Mouse (Mus musculus) hindbrain, embryonic 11.5 days (tissue): ENCODE results near the gene Prmt9. TPM values are rescaled to one million over a fixed set of nuclear protein-coding genes. Genes with fewer than 3 reads are reported as not detected.
A peak's percentile ranks its signal among the peaks of the same experiment; 100 is the strongest.

Experiments
- ATAC-seq: fragments of 200-750 bp; cut with Nextera tagmentation; 2 replicates; pipeline ENCODE4 v1.8.0; 2017; ENCODE audit warnings: mild to moderate bottlenecking, moderate TSS enrichment, moderate library complexity; ENCODE audit not compliant: low FRiP score
- DNase-seq: peaks from one replicate; pipeline ENCODE4 v3.0.0-alpha.2; 2015; ENCODE audit warnings: low spot score
- H3K27ac ChIP-seq: fragments of 300-500 bp; sonication (generic); 2 replicates; pipeline ENCODE4 v1.5.1; 2014; ENCODE audit warnings: mild to moderate bottlenecking, low read depth, low read length
- H3K27me3 ChIP-seq: fragments of 300-500 bp; sonication (generic); 2 replicates; pipeline ENCODE4 v1.6.1; 2014; ENCODE audit warnings: mild to moderate bottlenecking, low read length, moderate library complexity, mixed read lengths; ENCODE audit not compliant: control insufficient read depth, insufficient read depth
- H3K36me3 ChIP-seq: fragments of 300-500 bp; sonication (generic); 2 replicates; pipeline ENCODE4 v1.6.1; 2014; ENCODE audit warnings: mild to moderate bottlenecking, low read length, moderate library complexity, mixed read lengths; ENCODE audit not compliant: control insufficient read depth, insufficient read depth
- H3K4me1 ChIP-seq: fragments of 300-500 bp; sonication (generic); replicated peaks from 2 replicates; pipeline ENCODE4 v1.6.1; 2014; ENCODE audit warnings: low read length, mixed read lengths; ENCODE audit not compliant: control insufficient read depth, insufficient read depth
- H3K4me2 ChIP-seq: fragments of 300-500 bp; sonication (generic); replicated peaks from 2 replicates; pipeline ENCODE4 v1.6.1; 2014; ENCODE audit warnings: mild to moderate bottlenecking, low read depth, low read length
- H3K4me3 ChIP-seq: fragments of 300-500 bp; sonication (generic); 2 replicates; pipeline ENCODE4 v1.5.1; 2014; ENCODE audit warnings: low read depth, low read length
- H3K9ac ChIP-seq: fragments of 300-500 bp; sonication (generic); 2 replicates; pipeline ENCODE4 v1.6.1; 2014; ENCODE audit warnings: low read depth, low read length
- H3K9me3 ChIP-seq: fragments of 300-500 bp; sonication (generic); 2 replicates; pipeline ENCODE4 v1.6.1; 2016; ENCODE audit warnings: low read length; ENCODE audit not compliant: control insufficient read depth
- WGBS: fragments of 180-500 bp; shearing (Covaris S2); extraction: QIAGEN DNeasy Blood & Tissue Kit; methylation state at CpG from one replicate; pipeline ENCODE4 v1.1.7; 2014; 5-methylcytosine and 5-hydroxymethylcytosine counted together
- polyA plus RNA-seq: library from polyadenylated mRNA; unstranded; fragments of >200 nt; fragmentation: Nextera tagmentation; extraction: Ambion mirVana; gene quantifications from 2 replicates; pipeline ENCODE4 v1.2.1, GENCODE M21; 2014

Prmt9 gene
- 22.7 and 24.3 TPM in 2 replicates for polyA plus RNA-seq

GRCm38 (mm10) chr8:77549121-77549706 lies at the start of gene Prmt9:
TSS of gene Prmt9 (plus strand) at chr8:77549397.
- Histone ChIP-seq H3K27ac (peak within 1 kb of the TSS; percentile 72), H3K4me1 (no peaks in the 10 kb centered on the region), H3K27me3 (no peaks in the 10 kb centered on the region), H3K9ac (peak within 1 kb of the TSS; percentile 88), H3K4me3 (peak within 1 kb of the TSS; percentile 83), H3K4me2 (peak within 1 kb of the TSS; percentile 59), H3K36me3 (no peaks in the 10 kb centered on the region), H3K9me3 (no peaks in the 10 kb centered on the region)
- WGBS = 4% methylated on average over 41 of the region's 42 CpGs
- DNase-seq (peak; percentile 96), ATAC-seq (peak; percentile 97)

DNA sequence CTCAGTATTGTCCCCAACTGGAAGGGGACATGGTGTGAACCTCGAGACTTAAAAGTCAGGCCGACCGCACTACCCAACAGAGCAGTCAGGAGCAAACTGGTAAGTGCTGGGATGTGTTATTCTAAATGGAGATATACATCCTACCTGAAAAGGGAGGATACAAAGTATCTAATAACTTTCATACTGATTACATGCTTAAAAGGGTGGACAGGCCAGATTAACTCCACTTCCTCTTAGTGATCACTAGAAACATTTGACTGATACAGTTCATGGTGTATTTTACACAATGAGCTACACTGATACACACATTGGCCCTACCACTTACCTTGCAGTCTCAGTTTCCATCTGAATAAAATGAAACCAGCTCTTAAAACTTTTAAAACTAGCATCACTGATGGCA lies 48.9 kb upstream of the Prmt9 start:
- H3K4me2 ChIP-seq = no peak overlapping the region
- H3K4me1 ChIP-seq = no peaks in the 10 kb centered on the region
- H3K4me3 ChIP-seq = no peak overlapping the region
- H3K36me3 ChIP-seq = no peaks in the 10 kb centered on the region
- ATAC-seq (no peak), DNase-seq (no peak)
- no peak overlapping the region for H3K9ac ChIP-seq
- H3K27me3 ChIP-seq = no peaks in the 10 kb centered on the region
- 94% methylated on average over 3 of the region's 3 CpGs for WGBS
- no peak overlapping the region for H3K27ac ChIP-seq
- no peaks in the 10 kb centered on the region for H3K9me3 ChIP-seq

DNA sequence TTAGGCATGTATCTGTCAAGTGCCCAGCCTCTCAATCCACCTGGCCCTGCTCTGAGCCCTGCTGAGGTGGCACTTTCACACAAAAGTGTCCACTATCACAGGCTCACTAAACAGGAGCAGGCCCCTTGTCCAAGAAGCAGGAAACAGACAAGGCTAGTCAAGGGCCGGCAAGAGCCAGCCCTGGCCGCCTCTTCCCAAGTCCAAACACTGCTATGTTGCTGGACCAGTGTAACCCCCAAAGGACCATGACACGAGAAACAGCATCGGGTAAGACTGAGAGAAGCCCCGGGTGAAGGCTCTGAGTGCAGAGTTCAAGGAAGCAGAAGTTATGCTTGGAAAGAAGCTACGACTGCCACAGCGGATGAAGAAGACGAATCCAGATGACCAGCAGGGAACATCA lies 48.1 kb upstream of the Prmt9 start:
- Histone ChIP-seq H3K4me1 (no peaks in the 10 kb centered on the region), H3K4me3 (no peak overlapping the region), H3K4me2 (no peak overlapping the region), H3K27ac (no peak overlapping the region), H3K27me3 (no peaks in the 10 kb centered on the region), H3K9ac (no peak overlapping the region), H3K9me3 (no peaks in the 10 kb centered on the region), H3K36me3 (no peaks in the 10 kb centered on the region)
- WGBS = 84% methylated on average over 8 of the region's 8 CpGs
- no peak for ATAC-seq
- DNase-seq = no peak

DNA sequence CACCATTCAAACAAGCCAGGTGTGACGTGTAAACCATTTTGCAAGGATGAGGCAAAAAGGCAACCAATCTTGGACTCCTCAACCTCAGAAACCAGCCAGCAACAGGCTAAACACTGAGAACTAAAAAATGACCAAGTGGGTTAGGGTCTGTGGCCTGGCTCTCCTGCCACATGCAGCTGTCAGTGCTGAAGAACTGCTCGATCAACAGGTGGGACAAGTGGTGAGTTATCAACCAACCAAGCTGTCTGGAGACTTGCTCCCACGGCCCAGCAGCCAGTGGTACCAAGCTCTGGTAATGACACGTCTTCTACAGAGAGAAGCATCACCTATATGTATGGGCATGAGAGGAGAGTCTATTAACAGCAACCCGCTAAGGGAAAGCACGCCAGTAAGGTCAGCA lies 46.6 kb upstream of the Prmt9 start:
- no peak overlapping the region for H3K9ac ChIP-seq
- no peaks in the 10 kb centered on the region for H3K4me1 ChIP-seq
- H3K4me3 ChIP-seq = no peak overlapping the region
- no peaks in the 10 kb centered on the region for H3K27me3 ChIP-seq
- no peak overlapping the region for H3K4me2 ChIP-seq
- H3K9me3 ChIP-seq = no peaks in the 10 kb centered on the region
- no peaks in the 10 kb centered on the region for H3K36me3 ChIP-seq
- DNase-seq (no peak), ATAC-seq (no peak)
- 93% methylated on average over 6 of the region's 6 CpGs for WGBS
- no peak overlapping the region for H3K27ac ChIP-seq

- no peaks in the 10 kb centered on the region for H3K9me3 ChIP-seq
- H3K27me3 ChIP-seq = no peaks in the 10 kb centered on the region; the same call in 1 of the 2 replicates
- no peak overlapping the region for H3K9ac ChIP-seq
- H3K4me2 ChIP-seq = no peak overlapping the region
- H3K27ac ChIP-seq = no peak overlapping the region
- H3K4me1 ChIP-seq = no peaks in the 10 kb centered on the region
- no peak for DNase-seq
- no peaks in the 10 kb centered on the region for H3K36me3 ChIP-seq
- 90% methylated on average over 7 of the region's 7 CpGs for WGBS
- no peak for ATAC-seq
- no peak overlapping the region for H3K4me3 ChIP-seq
These were observed 42.7 kb upstream of the Prmt9 start for GRCm38 (mm10) chr8:77506539-77506938.

DNA sequence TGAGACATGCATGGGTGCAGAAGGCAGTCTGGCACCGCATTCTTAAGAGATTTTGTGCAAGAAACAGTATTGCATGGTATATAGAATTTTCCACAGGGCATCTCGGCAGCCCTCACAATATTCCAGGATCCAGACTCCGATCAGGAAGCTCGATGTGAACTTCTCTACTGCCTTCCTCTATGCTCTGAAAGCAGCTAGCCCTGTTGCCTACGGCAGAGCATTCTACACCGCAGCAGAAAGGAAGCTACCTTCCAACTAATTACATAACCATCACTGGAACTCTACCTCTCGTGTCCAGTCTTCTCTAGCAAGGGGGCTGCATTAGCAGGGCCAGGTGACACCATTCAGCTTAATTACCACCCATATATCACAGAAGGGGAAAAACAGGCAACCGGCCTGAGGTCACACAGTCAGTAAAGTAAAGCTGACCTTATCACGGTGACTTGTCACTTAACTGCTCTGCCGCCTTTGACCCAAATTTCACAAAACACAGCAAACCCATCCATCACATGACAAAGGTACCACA lies 41.6 kb upstream of the Prmt9 start:
- Histone ChIP-seq H3K4me1 (no peaks in the 10 kb centered on the region), H3K9ac (no peak overlapping the region), H3K9me3 (no peaks in the 10 kb centered on the region), H3K36me3 (no peaks in the 10 kb centered on the region), H3K4me3 (no peak overlapping the region), H3K27me3 (no peaks in the 10 kb centered on the region; the same call in 1 of the 2 replicates), H3K4me2 (no peak overlapping the region), H3K27ac (no peak overlapping the region)
- ATAC-seq (0 out of 2 replicates have a peak, but pooled peaks have one; percentile 8), DNase-seq (no peak)
- WGBS = 71% methylated on average over 10 of the region's 10 CpGs

DNA sequence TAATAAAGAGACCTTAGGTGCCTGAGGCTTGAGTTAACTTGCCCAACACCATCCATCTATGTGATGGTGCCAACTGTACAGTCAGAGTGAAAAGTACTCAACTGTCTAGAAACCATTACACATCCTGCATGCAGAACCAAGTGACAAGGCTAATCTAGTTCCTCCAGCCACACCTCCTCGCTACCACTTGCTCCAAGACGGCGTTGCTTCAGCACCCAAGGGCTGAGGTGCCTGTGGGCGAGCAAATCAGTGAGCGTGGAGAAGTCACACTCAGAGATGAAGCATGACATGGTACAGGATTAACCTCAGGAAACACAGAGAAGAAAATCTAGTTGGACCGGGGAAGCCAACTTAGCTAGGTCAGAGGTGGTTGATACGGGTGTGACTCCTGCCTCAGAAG lies 40.2 kb upstream of the Prmt9 start:
- H3K27me3 ChIP-seq = no peaks in the 10 kb centered on the region; the same call in 1 of the 2 replicates
- no peak overlapping the region for H3K4me3 ChIP-seq
- H3K9me3 ChIP-seq = no peaks in the 10 kb centered on the region
- no peaks in the 10 kb centered on the region for H3K4me1 ChIP-seq
- H3K36me3 ChIP-seq = no peaks in the 10 kb centered on the region
- H3K27ac ChIP-seq = no peak overlapping the region
- H3K4me2 ChIP-seq = no peak overlapping the region
- no peak for DNase-seq
- 90% methylated on average over 7 of the region's 7 CpGs for WGBS
- ATAC-seq = no peak
- H3K9ac ChIP-seq = no peak overlapping the region

GRCm38 (mm10) chr8:77510426-77510825 lies 38.8 kb upstream of the Prmt9 start:
- 74% methylated on average over 3 of the region's 3 CpGs for WGBS
- H3K27me3 ChIP-seq = no peaks in the 10 kb centered on the region; the same call in 1 of the 2 replicates
- H3K9ac ChIP-seq = no peak overlapping the region
- H3K4me2 ChIP-seq = no peak overlapping the region
- no peak overlapping the region for H3K4me3 ChIP-seq
- ATAC-seq (no peak), DNase-seq (no peak)
- no peaks in the 10 kb centered on the region for H3K36me3 ChIP-seq
- no peaks in the 10 kb centered on the region for H3K9me3 ChIP-seq
- no peak overlapping the region for H3K27ac ChIP-seq
- no peaks in the 10 kb centered on the region for H3K4me1 ChIP-seq
